Mouse (Mus musculus): Measurements from ENCODE around the gene Kansl2.

Gene Kansl2

GRCm38 (mm10) chr15:98503317-98503716 lies 30.7 kb downstream of the Kansl2 start:
- no peak for DNase-seq (ENCODE audit: low spot score)

GRCm38 (mm10) chr15:98497631-98498030 lies 36.4 kb downstream of the Kansl2 start:
- DNase-seq (ENCODE audit: low spot score), result no peak

- DNase-seq (ENCODE audit: low spot score), result no peak
Measured at GRCm38 (mm10) chr15:98492102-98492501, 42.0 kb downstream of the Kansl2 start, which contains the start of gene Olfr279. TSS of gene Olfr279 (plus strand) at chr15:98492402.

GRCm38 (mm10) chr15:98491332-98491731 lies 42.7 kb downstream of the Kansl2 start:
- DNase-seq (ENCODE audit: low spot score), result no peak

GRCm38 (mm10) chr15:98486433-98487021 lies 47.5 kb downstream of the Kansl2 start:
- no peak for DNase-seq (ENCODE audit: low spot score)

- DNase-seq (ENCODE audit: low spot score), result no peak
Measured at GRCm38 (mm10) chr15:98483907-98484886, 49.9 kb downstream of the Kansl2 start.

- no peak for DNase-seq (ENCODE audit: low spot score)
Measured at GRCm38 (mm10) chr15:98482701-98483100, 51.4 kb downstream of the Kansl2 start, which contains the start of gene Lalba. TSS of gene Lalba (minus strand) at chr15:98482721.

GRCm38 (mm10) chr15:98479568-98480102 lies 54.4 kb downstream of the Kansl2 start:
- DNase-seq (ENCODE audit: low spot score), result no peak

- DNase-seq (ENCODE audit: low spot score), result no peak
Measured at GRCm38 (mm10) chr15:98476281-98476680, 57.8 kb downstream of the Kansl2 start.

GRCm38 (mm10) chr15:98475382-98475781 lies 58.7 kb downstream of the Kansl2 start:
- DNase-seq (ENCODE audit: low spot score), result peak; percentile 24

- DNase-seq (ENCODE audit: low spot score), result no peak
Measured at GRCm38 (mm10) chr15:98474958-98475357, 59.1 kb downstream of the Kansl2 start.

- no peak for DNase-seq (ENCODE audit: low spot score)
Measured at GRCm38 (mm10) chr15:98471539-98471938, 62.5 kb downstream of the Kansl2 start.

GRCm38 (mm10) chr15:98469596-98469995 lies 64.5 kb downstream of the Kansl2 start, which contains the start of gene OR5BS1P:
TSS of gene OR5BS1P (plus strand) at chr15:98469896.
- no peak for DNase-seq (ENCODE audit: low spot score)
